Comparison of ENCODE assay signal across 11 mouse cellular contexts in genomic region chr5:36720710-36721375, GRCm38 (mm10). TPM values are rescaled to one million over a fixed set of nuclear protein-coding genes. Genes with fewer than 3 reads are reported as not detected.
A peak's percentile ranks its signal among the peaks of the same experiment; 100 is the strongest.
DNase-seq lines count a peak whose midpoint lies in the region.
"Had no signal": no experiment of that assay in that cellular context is flagged by ENCODE, and none has a peak within 500 bp of the region (broad histone marks: within the 10 kb centered on the region; RNA-seq: fewer than 3 reads in every experiment).

No protein-coding gene starts in this region.

- WGBS in macrophage (ENCODE audit: missing documents), result 45% methylated on average over 5 of the region's 5 CpGs

- peak; percentile 63 for DNase-seq in spleen, adult 12 weeks (ENCODE audit: low spot score)
- DNase-seq in spleen, adult 18-20 months, result no peak
- no peak for DNase-seq in MN1 (ENCODE audit: low spot score)
- no peak for DNase-seq in kidney, postnatal 14 days
- no peak for DNase-seq in layer of hippocampus, postnatal 14 days (ENCODE audit: low spot score in 2 of 2)
- DNase-seq: adrenal gland, adult 2 months; kidney, adult 2 months; thymus, adult 2 months had no signal

- no peaks in the 10 kb centered on the region for H3K79me2 ChIP-seq in macrophage (ENCODE audit: inconsistent target)

- H3K9me3 ChIP-seq in erythroblast, embryonic 14.5 days (ENCODE audit: control insufficient read depth, low read length), result no peaks in the 10 kb centered on the region
- H3K9me3 ChIP-seq: forebrain, embryonic 10.5 days had no signal

- peaks cover 33% of the 10 kb centered on the region for H3K27me3 ChIP-seq in erythroblast, embryonic 14.5 days (ENCODE audit: control insufficient read depth)

- H3K4me1 ChIP-seq in erythroblast, embryonic 14.5 days (ENCODE audit: control insufficient read depth), result peaks cover 83% of the 10 kb centered on the region

- H3K4me3 ChIP-seq in erythroblast, embryonic 14.5 days (replicated peaks), result peak overlapping the region; percentile 58
- H3K4me3 ChIP-seq in macrophage (ENCODE audit: inconsistent target), result no peak overlapping the region
- H3K4me3 ChIP-seq: forebrain, embryonic 10.5 days had no signal

- H3K36me3 ChIP-seq in erythroblast, embryonic 14.5 days (ENCODE audit: control insufficient read depth), result peaks cover 9% of the 10 kb centered on the region
- no peaks in the 10 kb centered on the region for H3K36me3 ChIP-seq in macrophage (ENCODE audit: inconsistent target)
- H3K36me3 ChIP-seq: forebrain, embryonic 10.5 days had no signal

- peak overlapping the region; percentile 92 for H3K27ac ChIP-seq in macrophage

RNA-seq across cellular contexts. Expression of gene D5Ertd579e, which starts 25.0 kb away (rescaled TPM):
- polyA plus RNA-seq in erythroblast, embryonic 14.5 days (2012), result 1.6 and 2.0 TPM in 2 replicates
- total RNA-seq in macrophage (2018; cell fraction: chromatin; rRNA removed), result 100 to 1,000 TPM in 22 of 26 experiments, 10 to 100 TPM in 4; 70.8 to 283 (median 183) TPM
- total RNA-seq in macrophage (2018; cell fraction: cytosol; rRNA removed), result 10 to 100 TPM; 13.7 to 40.9 (median 24.9) TPM
- total RNA-seq in macrophage (2018; cell fraction: nucleus; rRNA removed), result 100 to 1,000 TPM in 14 of 26 experiments, 10 to 100 TPM in 12; 49.9 to 175 (median 103) TPM
- 17.3 to 23.8 TPM (median 23.4 TPM) in 3 replicates for polyA plus RNA-seq in macrophage (2018)
- 100 to 1,000 TPM in 1 of 2 experiments, 10 to 100 TPM in 1; 99.1 to 118 TPM for total RNA-seq in layer of hippocampus, postnatal 14 days (2021)

RNA-seq across cellular contexts. Expression of gene Bloc1s4, which starts 27.6 kb away (rescaled TPM):
- 3.2 and 3.5 TPM in 2 replicates for polyA plus RNA-seq in erythroblast, embryonic 14.5 days (2012)
- total RNA-seq in macrophage (2018; cell fraction: chromatin; rRNA removed), result 10 to 100 TPM in 8 of 26 experiments, 1 to 10 TPM in 18; 1.0 to 15.7 (median 7.3) TPM
- total RNA-seq in macrophage (2018; cell fraction: cytosol; rRNA removed), result 10 to 100 TPM; 15.1 to 21.6 (median 18.8) TPM
- total RNA-seq in macrophage (2018; cell fraction: nucleus; rRNA removed), result 10 to 100 TPM in 20 of 26 experiments, 1 to 10 TPM in 6; 4.6 to 20.4 (median 12.9) TPM
- polyA plus RNA-seq in macrophage (2018), result 6.8 to 19.4 TPM (median 17.0 TPM) in 3 replicates
- 10 to 100 TPM; 19.9 to 21.0 TPM for total RNA-seq in layer of hippocampus, postnatal 14 days (2021)
